Mouse (Mus musculus) embryonic fibroblast, embryonic 13.5 days (primary cell): ENCODE results near the gene Rb1.

Source experiments
- CTCF ChIP-seq: IDR thresholded peaks from 2 replicates; pipeline ENCODE4 v1.5.1; 2011; ENCODE audit warnings: mild to moderate bottlenecking, control low read depth, low read length, moderate library complexity, borderline replicate concordance; ENCODE audit not compliant: insufficient read depth
- POLR2A ChIP-seq: IDR thresholded peaks from 2 replicates; pipeline ENCODE4 v1.6.1; 2011; ENCODE audit warnings: low read depth, mild to moderate bottlenecking, control low read depth, low read length, moderate library complexity

GRCm38 (mm10) chr14:73244061-73244597, 81.5 kb downstream of the Rb1 start:
- no peak for TF ChIP-seq CTCF
- TF ChIP-seq POLR2A = no peak
